Mouse (Mus musculus) adrenal gland, postnatal 4 days (tissue): ENCODE data around the gene Nfia. TPM values are rescaled to one million over a fixed set of nuclear protein-coding genes. Genes with fewer than 3 reads are reported as not detected.

Experiments used
- DNase-seq, 2 experiments: peaks; one replicate each; pipeline ENCODE4 v3.0.0; 2021 to 2022; ENCODE audit warnings: low spot score in 2 of 2, mixed read lengths in 2 of 2
- total RNA-seq, 2 experiments: library from RNA; stranded (reverse); gene quantifications; 2 replicates each; pipeline ENCODE4 v1.2.3; 2021

Nfia gene
- total RNA-seq, 2 experiments from 2014 or later, result 208 to 223 TPM

GRCm38 (mm10) chr4:97810348-97810939, 37.9 kb downstream of the Nfia start:
- DNase-seq, result no peak

- no peak for DNase-seq
These were observed 40.5 kb downstream of the Nfia start for GRCm38 (mm10) chr4:97813035-97813434.

GRCm38 (mm10) chr4:97813996-97814395, 41.5 kb downstream of the Nfia start:
- DNase-seq, result no peak

- DNase-seq, result no peak
These were observed 42.0 kb downstream of the Nfia start for GRCm38 (mm10) chr4:97814515-97814914.

- no peak for DNase-seq
These were observed 43.5 kb downstream of the Nfia start for GRCm38 (mm10) chr4:97816001-97816400.

GRCm38 (mm10) chr4:97816753-97817152, 44.2 kb downstream of the Nfia start:
- no peak for DNase-seq

- DNase-seq, result no peak
These were observed 45.2 kb downstream of the Nfia start for GRCm38 (mm10) chr4:97817741-97818140.

- no peak for DNase-seq
These were observed 46.0 kb downstream of the Nfia start for GRCm38 (mm10) chr4:97818498-97818897.

GRCm38 (mm10) chr4:97819101-97819500, 46.6 kb downstream of the Nfia start:
- DNase-seq, result no peak

GRCm38 (mm10) chr4:97820474-97821259, 48.1 kb downstream of the Nfia start:
- no peak for DNase-seq

- DNase-seq, result no peak
These were observed 49.2 kb downstream of the Nfia start for GRCm38 (mm10) chr4:97821556-97822251.

- no peak for DNase-seq
These were observed 51.0 kb downstream of the Nfia start for GRCm38 (mm10) chr4:97823512-97823911.

GRCm38 (mm10) chr4:97824451-97824850, 51.9 kb downstream of the Nfia start:
- DNase-seq, result no peak

- no peak for DNase-seq
These were observed 52.9 kb downstream of the Nfia start for GRCm38 (mm10) chr4:97825432-97825831.

- no peak for DNase-seq
These were observed 53.3 kb downstream of the Nfia start for GRCm38 (mm10) chr4:97825841-97826240.

- DNase-seq, result no peak
These were observed 54.6 kb downstream of the Nfia start for GRCm38 (mm10) chr4:97827115-97827514.

GRCm38 (mm10) chr4:97828579-97828978, 56.0 kb downstream of the Nfia start:
- no peak for DNase-seq

- no peak for DNase-seq
These were observed 57.0 kb downstream of the Nfia start for GRCm38 (mm10) chr4:97829336-97830050.

- no peak for DNase-seq
These were observed 57.7 kb downstream of the Nfia start for GRCm38 (mm10) chr4:97830051-97830853.

- no peak for DNase-seq
These were observed 58.5 kb downstream of the Nfia start for GRCm38 (mm10) chr4:97830935-97831608.
